Mouse (Mus musculus): ENCODE measurements around the gene Pcbp1.
"Not testable (repeated sequence)": the region's sequence is repeated elsewhere in the genome, so short reads cannot be mapped to it uniquely, and the experiment has no call there.

Gene Pcbp1

GRCm38 (mm10) chr6:86490413-86490812 is 35.7 kb downstream of the Pcbp1 start:
- DNase-seq: not testable (repeated sequence)

GRCm38 (mm10) chr6:86489945-86490344 is 36.2 kb downstream of the Pcbp1 start:
- no peak for DNase-seq

GRCm38 (mm10) chr6:86488149-86488485 is 38.0 kb downstream of the Pcbp1 start:
- DNase-seq: no peak

GRCm38 (mm10) chr6:86487358-86488148 is 38.6 kb downstream of the Pcbp1 start:
- peak; percentile 93 for DNase-seq

- no peak for DNase-seq
Observed at GRCm38 (mm10) chr6:86485943-86486640, 40.0 kb downstream of the Pcbp1 start.

GRCm38 (mm10) chr6:86481871-86482270 is 44.2 kb downstream of the Pcbp1 start:
- no peak for DNase-seq

- peak; percentile 59 for DNase-seq
Observed at GRCm38 (mm10) chr6:86480189-86480831, 45.8 kb downstream of the Pcbp1 start.

- DNase-seq: no peak
Observed at GRCm38 (mm10) chr6:86479816-86480188, 46.3 kb downstream of the Pcbp1 start.

- DNase-seq: no peak
Observed at GRCm38 (mm10) chr6:86479311-86479710, 46.8 kb downstream of the Pcbp1 start.

- no peak for DNase-seq
Observed at GRCm38 (mm10) chr6:86476931-86477330, 49.2 kb downstream of the Pcbp1 start.

GRCm38 (mm10) chr6:86475462-86476167 is 50.5 kb downstream of the Pcbp1 start:
- DNase-seq: no peak

- DNase-seq: peak; percentile 65
Observed at GRCm38 (mm10) chr6:86474646-86475181, 51.4 kb downstream of the Pcbp1 start.

Data from lung, postnatal 36 days (tissue).